Mouse (Mus musculus) 416B (cell line): ENCODE results near the gene Arhgef26.

ENCODE experiments used
- DNase-seq: peaks from one replicate; pipeline ENCODE4 v3.0.0; 2011; ENCODE audit warnings: low read depth

Arhgef26 gene

DNA sequence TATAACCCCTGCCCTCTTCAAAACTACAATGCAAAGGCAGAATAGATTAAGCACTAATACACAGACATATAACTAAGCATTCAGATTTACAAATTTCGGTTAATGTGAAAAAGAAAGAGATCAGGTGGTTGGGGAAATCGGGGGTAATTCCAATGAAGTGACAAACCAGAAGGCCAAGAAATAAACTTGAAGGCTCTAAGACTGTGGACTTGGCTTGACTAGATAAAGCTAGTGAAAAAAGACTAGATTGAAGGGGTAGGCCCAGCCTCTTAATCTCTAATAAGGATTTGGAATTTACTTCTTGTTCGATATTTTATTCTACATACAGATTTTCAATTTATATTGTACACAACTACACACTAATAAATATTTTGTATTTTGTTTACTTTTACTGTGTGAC lies at the start of gene Arhgef26:
TSS of gene Arhgef26 (plus strand) at position 301 of the 400 bp plus-strand sequence.
- no peak for DNase-seq

DNA sequence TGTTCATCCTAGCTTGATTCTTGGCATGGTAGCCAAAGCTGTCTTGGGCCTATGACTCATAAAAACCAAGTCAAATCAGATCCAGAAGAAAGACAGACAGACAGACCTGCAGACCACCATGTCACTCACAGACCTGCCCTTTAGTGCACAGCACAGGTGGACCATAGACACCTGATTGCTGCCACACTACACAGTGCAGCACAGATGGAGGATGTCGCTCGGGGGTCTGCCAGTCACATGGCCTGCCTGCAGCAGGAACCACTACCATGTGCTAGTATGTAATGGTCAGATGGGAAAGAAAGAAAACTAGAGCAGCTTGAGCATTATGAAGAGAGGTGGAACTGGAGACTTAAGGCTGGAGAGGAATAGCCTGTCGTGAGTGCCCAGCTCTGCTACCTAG lies 27.7 kb upstream of the Arhgef26 start:
- no peak for DNase-seq

DNA sequence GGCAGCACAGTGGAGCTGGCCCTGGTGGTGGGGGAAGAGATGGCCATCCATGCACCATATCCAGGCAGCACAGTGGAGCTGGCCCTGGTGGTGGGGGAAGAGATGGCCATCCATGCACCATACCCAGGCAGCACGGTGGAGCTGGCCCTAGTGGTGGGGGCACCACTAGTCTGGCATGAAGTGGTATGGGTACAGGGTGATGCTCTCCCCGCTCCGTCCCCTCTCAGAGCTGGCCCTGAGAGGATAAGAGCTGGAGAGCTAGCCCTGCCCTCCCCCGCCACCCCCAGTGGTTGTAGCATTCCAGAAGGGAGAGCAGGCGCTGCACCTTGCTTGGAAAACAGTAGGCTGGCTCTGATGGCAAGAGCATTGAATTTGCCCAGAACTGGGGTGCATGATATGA lies 26.9 kb upstream of the Arhgef26 start:
- DNase-seq, result no peak

DNA sequence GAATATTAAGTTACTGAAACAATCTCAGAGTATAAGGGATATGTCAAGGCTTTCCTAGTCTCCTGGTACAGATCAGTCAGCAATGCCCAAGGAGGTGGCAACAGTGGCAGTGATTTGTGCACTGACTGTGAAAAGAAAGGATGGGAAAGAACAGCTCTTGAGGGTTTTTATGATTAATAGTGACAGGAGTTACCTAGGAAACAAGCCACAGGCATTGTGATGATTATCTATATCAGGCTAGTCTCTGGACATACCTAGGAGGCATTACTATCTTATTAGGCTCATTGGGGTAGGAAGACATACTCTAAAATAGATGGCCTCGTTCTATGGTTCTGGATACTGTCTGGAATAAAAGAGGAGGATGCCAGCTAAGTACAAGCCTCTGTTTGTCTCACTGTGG lies 13.4 kb upstream of the Arhgef26 start:
- DNase-seq, result no peak

DNA sequence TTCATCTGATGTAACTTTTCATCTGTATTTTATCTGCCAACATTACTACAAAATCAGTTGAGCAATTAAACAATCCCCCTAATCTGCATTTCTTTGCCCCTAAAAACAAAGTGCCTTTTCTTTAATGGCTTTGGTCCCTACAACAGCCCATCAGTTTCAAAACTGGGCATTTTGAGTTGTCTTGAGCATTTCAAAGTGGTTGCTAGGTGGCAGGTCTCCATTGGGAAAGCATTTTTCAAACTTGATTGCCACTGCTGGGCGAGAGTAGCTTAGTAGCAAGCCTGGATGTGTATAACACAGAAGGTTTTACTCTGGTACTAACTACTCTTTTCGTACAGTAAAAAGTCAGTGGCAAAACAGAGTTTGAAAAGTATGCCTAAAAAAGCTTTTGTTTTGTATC lies 10.2 kb upstream of the Arhgef26 start:
- no peak for DNase-seq

DNA sequence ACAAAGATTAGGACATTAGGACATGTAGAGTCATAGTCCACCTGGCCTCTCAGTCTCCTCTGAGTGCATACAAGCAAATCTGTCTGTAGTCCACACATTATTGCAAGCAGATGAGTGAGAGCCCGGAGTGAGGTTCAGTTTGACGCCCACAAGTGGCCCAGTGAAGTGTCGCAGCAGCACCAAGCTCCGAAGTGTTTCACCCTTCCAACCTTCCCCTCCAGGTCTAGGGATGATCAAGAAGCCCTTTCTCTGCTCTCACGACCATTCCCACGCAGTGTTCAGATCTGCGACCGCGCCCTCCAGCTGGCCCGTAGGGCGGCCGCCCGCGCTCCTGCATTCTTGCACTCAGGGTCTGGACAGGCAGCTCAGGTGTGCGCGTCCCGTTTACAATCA lies 313 bp downstream of the Arhgef26 start:
- no peak for DNase-seq

DNA sequence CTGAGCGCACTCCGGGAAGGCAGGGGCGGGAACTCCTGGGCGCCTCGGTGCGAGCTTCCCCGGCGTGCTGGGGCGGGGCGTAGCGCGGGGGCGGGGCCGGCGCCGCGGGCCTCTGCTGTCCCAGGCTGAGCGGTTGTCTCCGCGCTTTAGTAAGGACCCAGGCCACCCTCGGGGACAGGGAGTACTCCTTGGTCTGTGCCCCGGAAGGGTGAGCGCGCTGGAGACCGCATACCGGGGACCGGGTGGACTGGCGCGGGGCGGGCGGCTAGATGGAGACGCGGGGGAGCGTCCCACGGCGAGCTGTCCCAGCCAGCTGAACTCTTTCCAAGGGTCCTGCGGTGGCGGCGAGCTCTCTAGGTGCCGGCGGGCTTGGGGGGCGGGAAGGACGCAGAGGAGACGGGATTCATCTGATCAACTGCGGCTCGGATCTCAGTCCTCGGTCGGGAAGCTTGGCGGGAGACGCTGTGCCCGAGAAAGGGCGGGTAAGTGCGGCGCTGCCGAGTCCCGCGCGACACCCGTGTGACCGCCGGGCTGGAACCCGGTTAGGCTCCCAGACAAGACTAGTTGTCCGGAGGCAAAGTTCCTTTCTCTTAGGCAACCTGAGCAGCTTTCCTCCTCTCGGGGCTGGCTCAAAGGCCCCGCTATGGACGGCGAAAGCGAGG lies 841 bp downstream of the Arhgef26 start:
- DNase-seq, result no peak

DNA sequence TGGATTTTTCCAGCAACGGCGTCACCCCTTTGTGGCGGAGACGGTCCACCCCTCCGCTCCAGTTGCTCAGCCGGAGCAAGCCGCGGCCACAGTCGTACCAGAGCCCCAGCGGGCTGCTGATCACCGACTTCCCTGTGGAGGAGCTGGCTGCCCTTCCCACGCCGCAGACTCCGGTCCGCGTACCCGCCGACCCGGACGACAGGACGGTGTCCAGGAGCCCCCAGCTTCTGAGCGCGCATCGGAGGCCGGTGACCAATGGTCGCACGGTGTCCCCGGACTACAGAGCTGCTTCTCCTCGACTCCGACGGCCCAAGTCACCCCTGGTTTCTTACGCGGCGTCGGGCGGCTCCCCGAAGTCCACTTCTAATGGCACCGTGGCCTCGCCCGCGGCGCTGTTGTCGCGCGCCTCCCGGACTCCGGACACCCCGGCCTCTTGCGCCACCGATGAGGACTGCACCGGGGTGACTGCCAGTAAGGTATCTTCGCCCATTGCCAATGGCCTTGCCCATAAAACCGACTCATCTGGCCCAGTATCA lies 1.4 kb downstream of the Arhgef26 start:
- no peak for DNase-seq

DNA sequence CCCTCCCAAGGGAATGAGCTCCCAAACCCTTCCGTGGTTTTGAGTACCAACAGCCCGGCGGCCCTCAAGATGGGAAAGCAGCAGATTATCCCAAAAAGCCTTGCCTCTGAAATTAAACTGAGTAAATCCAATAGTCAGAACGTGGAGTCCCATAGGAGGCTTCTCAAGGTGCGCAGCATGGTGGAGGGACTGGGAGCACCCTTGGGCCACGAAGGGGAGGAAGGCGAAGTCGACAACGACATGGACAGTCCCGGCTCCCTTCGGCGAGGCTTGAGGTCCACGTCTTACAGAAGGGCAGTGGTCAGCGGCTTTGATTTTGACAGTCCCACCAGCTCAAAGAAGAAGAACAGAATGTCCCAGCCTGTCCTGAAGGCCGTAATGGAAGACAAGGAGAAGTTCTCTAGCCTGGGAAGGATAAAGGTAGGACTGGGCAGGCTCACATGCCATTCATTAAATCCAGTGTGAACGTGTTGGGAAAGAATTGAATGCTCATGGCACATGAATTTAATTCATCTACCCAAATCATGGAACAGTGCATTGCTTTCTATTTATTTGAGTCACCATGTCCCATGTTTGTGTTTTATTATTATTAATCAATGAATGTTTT lies 2.1 kb downstream of the Arhgef26 start:
- DNase-seq, result no peak

DNA sequence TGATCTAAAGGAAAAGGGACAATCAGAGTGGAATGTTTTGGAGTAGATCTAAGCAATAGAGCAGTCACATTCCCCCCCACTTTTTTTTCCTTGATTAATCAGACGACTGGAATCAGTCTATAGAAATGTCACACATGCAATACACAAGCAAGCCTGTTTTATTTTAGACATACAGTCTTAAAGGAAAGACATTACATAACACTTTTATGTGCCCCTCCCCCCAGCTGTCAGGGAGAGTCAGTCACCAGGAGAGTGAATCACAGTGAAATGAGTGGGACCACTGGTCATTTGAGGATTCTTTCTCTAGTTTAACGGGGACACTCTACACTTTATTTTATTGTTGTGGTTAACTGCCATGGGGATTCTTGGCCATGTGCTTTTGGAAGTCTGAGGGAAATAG lies 2.7 kb downstream of the Arhgef26 start:
- no peak for DNase-seq

DNA sequence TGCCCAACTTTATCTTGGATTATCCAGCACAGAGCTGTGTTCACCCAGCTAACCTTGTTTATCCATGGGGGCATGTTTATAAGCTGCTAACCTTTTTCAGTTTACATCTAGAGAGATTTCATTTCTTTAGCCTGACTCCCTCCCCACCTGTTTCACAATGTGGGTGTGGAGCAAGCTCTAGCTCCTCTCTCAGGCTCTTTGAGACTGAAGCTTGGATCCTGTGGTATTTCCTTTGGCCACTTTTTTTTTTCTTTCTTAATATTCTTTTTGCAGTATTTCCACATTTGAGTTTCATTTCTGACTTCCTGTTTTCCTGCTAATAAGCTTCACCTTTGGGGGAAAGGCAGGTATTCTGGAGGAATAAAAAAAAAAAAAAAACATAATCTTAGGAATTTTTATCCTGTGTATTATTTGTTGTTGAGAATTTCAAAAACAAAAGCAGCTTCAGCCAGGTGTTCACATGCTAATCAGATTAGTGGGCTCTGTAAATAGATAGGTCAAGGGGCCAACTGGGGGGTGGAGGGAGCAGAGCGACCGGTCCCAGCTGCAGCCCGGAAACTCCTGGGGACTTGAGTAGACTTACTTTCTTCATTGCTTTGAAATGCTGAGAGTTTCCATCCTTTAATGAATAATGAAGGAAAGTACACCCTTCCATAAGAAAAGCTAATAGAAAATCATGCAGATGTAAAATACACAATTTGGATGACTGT lies 3.5 kb downstream of the Arhgef26 start:
- no peak for DNase-seq

DNA sequence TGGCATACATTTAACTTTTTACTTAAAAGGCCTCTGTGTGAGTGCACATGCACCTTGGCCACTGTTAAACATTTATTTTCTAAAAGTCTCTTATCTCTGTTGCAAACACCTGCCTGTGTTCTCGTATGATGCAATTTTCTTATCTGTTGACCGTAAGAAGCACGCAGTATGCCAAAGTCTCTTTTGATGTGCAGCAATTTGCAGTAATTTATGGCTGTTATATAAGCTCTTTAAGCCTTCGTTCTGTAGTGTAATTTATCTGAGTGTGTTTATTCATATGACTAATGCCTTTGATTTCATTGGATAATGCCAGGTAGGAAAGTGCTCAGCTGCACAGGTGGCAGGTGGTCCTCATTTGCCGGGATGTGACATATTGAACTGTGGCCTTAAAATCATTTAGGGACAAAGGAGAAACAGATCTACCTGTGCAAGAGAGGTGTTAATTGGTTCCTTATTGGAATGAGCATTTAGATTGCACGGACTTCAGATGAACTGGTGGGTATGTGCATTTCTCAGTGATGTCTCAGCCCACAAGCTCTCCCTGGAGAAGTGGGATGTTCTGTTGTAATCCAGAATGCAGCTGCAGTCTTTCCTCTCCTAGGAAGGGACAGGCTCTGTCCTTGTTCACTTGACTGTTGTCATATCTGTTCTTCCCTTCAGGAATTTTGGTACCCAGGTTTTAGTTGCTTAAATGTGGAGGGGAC lies 10.5 kb downstream of the Arhgef26 start:
- no peak for DNase-seq

DNA sequence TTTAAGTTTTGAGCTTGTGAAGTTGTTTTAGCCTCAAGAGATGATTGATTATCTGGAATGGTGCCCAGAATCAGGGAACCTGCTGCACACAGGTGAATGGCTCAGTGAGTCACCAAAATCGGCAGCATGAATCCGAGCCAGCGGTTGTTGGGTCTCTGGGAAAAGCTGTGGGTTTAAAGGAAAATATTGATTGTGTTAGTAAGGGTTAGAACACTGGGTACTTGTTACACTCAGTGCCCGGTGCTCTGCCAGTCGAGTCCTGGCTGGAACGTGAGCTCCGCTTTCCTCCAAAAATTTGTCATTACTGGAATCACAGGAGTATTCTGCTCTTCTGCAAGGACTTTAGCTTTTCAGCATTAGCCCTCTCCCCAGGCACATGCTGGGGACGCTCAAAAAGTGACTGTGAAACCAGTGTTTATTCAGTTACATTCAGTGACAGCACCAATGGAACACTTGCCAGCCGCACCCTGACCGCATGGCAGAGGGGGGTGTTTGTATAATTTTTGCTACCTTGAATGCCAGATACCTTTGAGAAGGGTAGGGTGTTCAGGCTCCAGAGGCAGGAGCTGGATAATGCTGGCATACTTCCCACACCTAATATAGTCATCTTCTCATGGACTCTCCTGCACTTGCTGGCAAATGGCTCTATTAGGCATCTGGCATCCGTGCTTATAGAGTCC lies 11.2 kb downstream of the Arhgef26 start:
- DNase-seq, result no peak

DNA sequence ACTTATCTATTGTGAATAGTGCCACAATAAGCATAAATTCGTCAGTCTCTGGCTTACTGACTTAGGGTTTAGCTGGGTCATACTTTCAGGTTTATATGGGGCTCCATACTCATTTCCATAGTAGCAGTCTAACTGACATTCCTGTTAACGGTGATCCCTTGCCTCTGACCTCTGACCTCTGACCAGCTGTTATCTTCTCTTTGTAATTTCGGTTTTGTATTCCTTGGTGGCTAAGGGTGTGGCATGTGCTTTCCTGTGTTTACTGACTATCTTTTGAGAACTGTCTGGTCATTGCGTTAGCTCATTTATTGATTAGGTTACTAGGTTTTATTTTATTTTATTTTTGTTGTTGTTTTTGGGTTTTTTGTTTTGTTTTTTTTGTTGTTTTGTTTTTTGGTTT lies 13.9 kb downstream of the Arhgef26 start:
- DNase-seq, result no peak

DNA sequence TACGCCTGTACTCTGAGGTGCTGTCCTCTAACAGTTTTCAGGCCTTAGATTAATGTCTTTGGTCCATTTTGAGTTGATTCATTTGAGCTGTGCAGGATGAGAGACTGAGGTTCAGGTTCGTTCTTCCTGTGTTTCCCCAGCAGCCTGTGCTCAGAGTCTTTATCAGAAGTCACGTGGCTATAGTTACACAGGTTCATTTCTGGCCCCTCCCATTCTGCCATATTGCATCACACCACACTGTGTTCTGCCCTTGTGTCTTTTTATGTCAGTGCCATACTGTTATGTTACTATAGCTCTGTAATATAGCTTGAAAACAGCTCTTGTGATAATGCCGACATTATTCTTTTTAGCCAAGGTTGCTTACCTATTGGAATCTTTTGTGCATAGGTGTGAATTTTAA lies 14.7 kb downstream of the Arhgef26 start:
- no peak for DNase-seq

DNA sequence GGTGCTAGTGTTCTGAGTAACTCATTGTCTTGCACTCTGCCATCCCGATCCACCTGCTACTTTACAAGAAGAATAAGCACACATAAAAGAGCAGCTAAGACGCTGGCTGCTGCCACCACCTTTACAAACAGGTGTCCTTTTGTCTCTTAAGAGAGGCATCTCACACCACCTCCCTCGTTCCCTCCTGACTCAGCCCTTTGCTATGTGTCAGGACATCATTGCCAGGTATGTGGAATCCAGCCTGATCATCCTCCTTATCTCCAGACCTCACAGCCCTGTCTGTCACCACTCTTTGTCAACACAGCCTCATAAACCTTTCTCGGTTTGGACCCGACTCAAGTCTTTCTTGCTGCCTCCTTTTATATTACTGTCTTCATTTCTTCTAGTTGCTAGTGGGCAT lies 29.7 kb downstream of the Arhgef26 start:
- no peak for DNase-seq

DNA sequence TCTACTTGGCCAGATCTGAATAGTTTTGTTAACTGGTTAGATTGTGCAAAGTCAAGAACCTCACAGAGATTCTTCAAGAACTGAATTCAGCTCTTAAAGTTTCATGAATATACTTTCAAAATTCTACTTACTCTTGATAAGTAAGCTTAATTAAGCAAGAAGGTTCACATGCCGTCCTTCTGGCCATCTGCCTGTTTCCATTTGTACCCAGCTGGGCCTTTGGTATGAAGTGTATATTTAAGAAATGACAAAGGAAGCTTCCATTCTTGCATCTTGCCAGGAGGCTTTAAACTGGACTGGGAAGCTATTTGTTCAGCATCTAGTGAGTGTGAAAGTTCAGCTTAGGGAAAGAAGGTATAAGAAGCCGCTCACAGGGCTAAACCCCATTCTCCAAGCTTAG lies 34.7 kb downstream of the Arhgef26 start:
- no peak for DNase-seq

DNA sequence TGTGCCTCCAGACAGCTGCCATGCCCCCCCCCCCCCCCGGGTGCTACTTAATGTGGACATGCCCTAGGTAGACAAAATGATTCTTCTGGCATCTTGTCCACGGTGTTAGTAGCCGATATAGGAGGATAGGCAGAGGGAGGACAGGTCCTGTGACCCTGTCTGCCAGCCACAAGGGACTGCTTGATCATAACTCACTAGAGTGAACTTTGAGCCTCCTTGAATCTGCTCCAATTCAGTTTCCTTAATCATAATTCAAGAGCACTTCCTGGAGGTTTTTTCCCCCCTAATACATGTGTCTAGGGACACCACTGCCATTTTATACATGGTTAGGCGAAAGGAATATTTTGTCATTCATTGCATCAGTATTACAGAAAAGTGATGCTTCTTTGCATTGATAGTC lies 36.2 kb downstream of the Arhgef26 start:
- DNase-seq, result no peak

DNA sequence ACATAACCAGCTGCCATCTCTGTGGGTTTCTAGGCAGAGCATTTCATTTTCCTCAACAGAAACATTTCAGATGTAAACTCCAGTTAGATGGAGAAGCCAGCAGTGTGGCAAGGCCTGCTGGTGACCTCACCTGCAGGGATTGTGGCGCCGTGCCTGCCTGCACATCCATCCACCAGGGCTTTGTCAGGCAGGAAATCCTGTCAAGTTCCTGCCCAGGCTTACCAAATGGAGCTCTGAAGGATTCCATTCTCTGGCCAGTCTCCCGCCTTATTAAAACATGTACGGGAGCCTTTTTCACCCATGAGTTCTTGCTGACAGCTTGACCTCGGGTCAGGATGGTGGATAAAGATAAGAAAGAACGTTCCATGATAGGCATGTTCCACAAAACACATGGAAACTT lies 36.7 kb downstream of the Arhgef26 start:
- DNase-seq, result no peak

DNA sequence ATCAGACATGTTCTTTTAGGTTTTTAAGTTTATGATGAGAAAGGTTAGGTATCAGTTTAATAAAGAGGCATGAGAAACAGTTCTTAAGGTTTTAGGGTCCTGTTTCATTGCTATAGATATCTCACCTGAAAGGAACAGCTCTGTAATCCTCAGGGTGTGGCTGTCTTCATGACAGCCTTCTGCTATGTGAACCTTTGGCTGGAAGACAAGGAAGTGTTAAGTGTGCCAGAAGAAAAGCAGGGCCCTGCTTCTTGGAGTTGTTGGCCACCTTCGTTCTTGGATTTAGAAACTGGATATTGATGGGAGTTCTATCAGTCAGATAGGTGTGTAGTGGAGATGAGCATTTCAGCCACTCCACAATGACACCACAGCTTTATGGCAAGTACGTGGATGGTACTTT lies 38.6 kb downstream of the Arhgef26 start:
- no peak for DNase-seq

DNA sequence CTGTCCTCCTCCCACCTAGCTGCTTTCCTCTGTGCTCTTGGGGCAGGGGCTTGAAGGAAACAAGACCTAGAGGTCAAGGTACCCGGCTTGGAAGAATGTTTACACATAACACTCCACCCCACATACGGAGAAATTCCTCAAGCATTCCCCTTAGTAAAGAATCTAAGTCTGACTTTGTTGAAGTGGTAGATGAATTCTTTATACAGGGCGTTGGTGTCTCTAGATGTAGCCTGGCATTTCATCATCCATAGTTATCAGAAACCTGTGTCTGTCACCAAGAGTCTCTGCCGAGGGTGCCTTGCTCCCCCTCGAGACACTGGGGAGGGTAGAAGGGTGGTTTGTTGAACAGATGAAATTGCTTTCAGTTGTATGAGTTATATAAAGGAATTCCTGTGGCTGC lies 41.8 kb downstream of the Arhgef26 start:
- no peak for DNase-seq

DNA sequence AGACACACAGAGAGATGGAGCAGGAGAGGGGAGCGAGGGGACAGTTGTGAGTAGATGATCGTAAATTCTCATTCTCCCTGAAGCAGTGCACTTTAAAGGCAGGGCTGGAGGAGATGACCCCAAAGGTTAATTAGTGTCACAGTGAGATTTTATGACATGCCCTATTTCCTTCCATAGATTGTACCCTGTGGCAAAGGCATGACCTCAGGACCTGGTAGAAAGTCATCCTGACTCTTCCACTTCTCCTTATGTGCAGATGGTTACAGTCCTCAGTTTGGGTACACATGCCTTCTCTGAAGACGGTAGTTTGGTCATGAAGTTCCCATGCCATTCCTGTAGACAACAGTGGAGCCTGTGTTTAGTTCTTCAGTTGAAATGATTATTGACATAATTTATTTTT lies 42.3 kb downstream of the Arhgef26 start:
- DNase-seq, result no peak
